Mouse (Mus musculus) midbrain, embryonic 16.5 days (tissue): ENCODE data around the gene Capzb. TPM values are rescaled to one million over a fixed set of nuclear protein-coding genes. Genes with fewer than 3 reads are reported as not detected.

ENCODE experiments used
- ATAC-seq: fragments of 200-750 bp; cut with Nextera tagmentation; 2 replicates; pipeline ENCODE4 v1.8.0; 2017; ENCODE audit warnings: moderate TSS enrichment
- H3K27ac ChIP-seq: fragments of 300-500 bp; sonication (generic); 2 replicates; pipeline ENCODE4 v1.5.1; 2014; ENCODE audit warnings: mild to moderate bottlenecking, low read length, mixed read lengths
- H3K27me3 ChIP-seq: fragments of 300-500 bp; sonication (generic); 2 replicates; pipeline ENCODE4 v1.6.1; 2014; ENCODE audit warnings: low read depth, low read length, mixed read lengths; ENCODE audit not compliant: control insufficient read depth, insufficient read depth
- H3K36me3 ChIP-seq: fragments of 300-500 bp; sonication (generic); 2 replicates; pipeline ENCODE4 v1.6.1; 2014; ENCODE audit warnings: mild to moderate bottlenecking, low read length, moderate library complexity, mixed read lengths; ENCODE audit not compliant: control insufficient read depth, insufficient read depth
- H3K4me1 ChIP-seq: fragments of 300-500 bp; sonication (generic); 2 replicates; pipeline ENCODE4 v1.6.1; 2014; ENCODE audit warnings: mild to moderate bottlenecking, low read length, mixed read lengths; ENCODE audit not compliant: control insufficient read depth, insufficient read depth
- H3K4me2 ChIP-seq: fragments of 300-500 bp; sonication (generic); 2 replicates; pipeline ENCODE4 v1.6.1; 2014; ENCODE audit warnings: mild to moderate bottlenecking, low read length, mixed read lengths
- H3K4me3 ChIP-seq: fragments of 300-500 bp; sonication (generic); 2 replicates; pipeline ENCODE4 v1.5.1; 2014; ENCODE audit warnings: low read depth, mild to moderate bottlenecking, low read length, moderate library complexity, mixed read lengths
- H3K9ac ChIP-seq: fragments of 300-500 bp; sonication (generic); 2 replicates; pipeline ENCODE4 v1.6.1; 2014; ENCODE audit warnings: low read depth, low read length, mixed read lengths
- H3K9me3 ChIP-seq: fragments of 300-500 bp; sonication (generic); replicated peaks from 2 replicates; pipeline ENCODE4 v1.6.1; 2014; ENCODE audit warnings: mild to moderate bottlenecking, low read length, mixed read lengths; ENCODE audit not compliant: control insufficient read depth, poor library complexity, severe bottlenecking
- WGBS: fragments of 180-500 bp; shearing (Covaris S2); extraction: QIAGEN DNeasy Blood & Tissue Kit; methylation state at CpG from one replicate; pipeline ENCODE4 v1.1.7; 2014; 5-methylcytosine and 5-hydroxymethylcytosine counted together
- polyA plus RNA-seq: library from polyadenylated mRNA; unstranded; fragments of >200 nt; fragmentation: Nextera tagmentation; extraction: Ambion mirVana; gene quantifications from 2 replicates; pipeline ENCODE4 v1.2.1, GENCODE M21; 2015

The Capzb gene
- polyA plus RNA-seq, 1 experiment from 2014 or later, result 331 TPM

GRCm38 (mm10) chr4:139310171-139310898 is 117.6 kb downstream of the Capzb start, which contains the start of the genes Pqlc2 and Akr7a5:
Gene Pqlc2 (minus strand): TSS chr4:139310708.
Gene Akr7a5 (plus strand): TSS chr4:139310744.
- Histone ChIP-seq H3K9ac (peak within 1 kb of the TSS; percentile 93), H3K27me3 (no peaks in the 10 kb centered on the region), H3K27ac (peak within 1 kb of the TSS; percentile 77), H3K9me3 (no peaks in the 10 kb centered on the region), H3K4me3 (peak within 1 kb of the TSS; percentile 93), H3K4me1 (peaks cover 18% of the 10 kb centered on the region), H3K4me2 (peak within 1 kb of the TSS; percentile 68), H3K36me3 (0 out of 2 replicates have a peak, but pooled peaks cover 2% of the 10 kb centered on the region)
- peak; percentile 92 for ATAC-seq
- under 1% methylated on average over 63 of the region's 63 CpGs for WGBS

GRCm38 (mm10) chr4:139310899-139311701 is 118.4 kb downstream of the Capzb start:
- H3K4me3 ChIP-seq, result peak overlapping the region; percentile 93
- H3K27me3 ChIP-seq, result no peaks in the 10 kb centered on the region
- ATAC-seq, result no peak; the same call in 1 of the 2 replicates
- H3K9ac ChIP-seq, result peak overlapping the region; percentile 91
- peak overlapping the region; percentile 77 for H3K27ac ChIP-seq
- no peaks in the 10 kb centered on the region for H3K9me3 ChIP-seq
- under 1% methylated on average over 53 of the region's 53 CpGs for WGBS
- H3K4me2 ChIP-seq, result peak overlapping the region; percentile 68
- peaks cover 18% of the 10 kb centered on the region for H3K4me1 ChIP-seq
- 0 out of 2 replicates have a peak, but pooled peaks cover 2% of the 10 kb centered on the region for H3K36me3 ChIP-seq

GRCm38 (mm10) chr4:139311707-139312106 is 119.0 kb downstream of the Capzb start:
- Histone ChIP-seq H3K27ac (no peak overlapping the region), H3K27me3 (no peaks in the 10 kb centered on the region), H3K4me1 (peaks cover 18% of the 10 kb centered on the region), H3K9me3 (no peaks in the 10 kb centered on the region), H3K36me3 (no peaks in the 10 kb centered on the region), H3K9ac (peak overlapping the region; percentile 91; the same call in 1 of the 2 replicates), H3K4me3 (peak overlapping the region; percentile 93), H3K4me2 (peak overlapping the region; percentile 68)
- WGBS, result 16% methylated on average over 14 of the region's 14 CpGs
- no peak for ATAC-seq

- Histone ChIP-seq H3K27ac (no peak overlapping the region), H3K4me3 (no peak overlapping the region), H3K9ac (no peak overlapping the region), H3K27me3 (no peaks in the 10 kb centered on the region), H3K4me2 (no peak overlapping the region), H3K36me3 (no peaks in the 10 kb centered on the region), H3K4me1 (peaks cover 18% of the 10 kb centered on the region), H3K9me3 (no peaks in the 10 kb centered on the region)
- 58% methylated on average over 4 of the region's 4 CpGs for WGBS
- ATAC-seq, result no peak
Observed at GRCm38 (mm10) chr4:139312632-139313031, 119.9 kb downstream of the Capzb start.

- Histone ChIP-seq H3K9me3 (no peaks in the 10 kb centered on the region), H3K9ac (no peak overlapping the region), H3K27ac (no peak overlapping the region), H3K4me3 (no peak overlapping the region), H3K4me1 (no peaks in the 10 kb centered on the region), H3K36me3 (0 out of 2 replicates have a peak, but pooled peaks cover 2% of the 10 kb centered on the region), H3K4me2 (no peak overlapping the region), H3K27me3 (no peaks in the 10 kb centered on the region)
- ATAC-seq, result no peak
- 94% methylated on average over 11 of the region's 11 CpGs for WGBS
Observed at GRCm38 (mm10) chr4:139318449-139318848, 125.8 kb downstream of the Capzb start.

GRCm38 (mm10) chr4:139319740-139320139 is 127.0 kb downstream of the Capzb start:
- Histone ChIP-seq H3K27me3 (no peaks in the 10 kb centered on the region), H3K9ac (no peak overlapping the region), H3K9me3 (no peaks in the 10 kb centered on the region), H3K4me2 (no peak overlapping the region), H3K36me3 (0 out of 2 replicates have a peak, but pooled peaks cover 2% of the 10 kb centered on the region), H3K4me1 (no peaks in the 10 kb centered on the region), H3K27ac (no peak overlapping the region), H3K4me3 (no peak overlapping the region)
- ATAC-seq, result no peak
- WGBS, result 91% methylated on average over 4 of the region's 4 CpGs

GRCm38 (mm10) chr4:139330605-139331004 is 137.9 kb downstream of the Capzb start:
- no peak for ATAC-seq
- no peaks in the 10 kb centered on the region for H3K4me1 ChIP-seq
- no peak overlapping the region for H3K27ac ChIP-seq
- H3K36me3 ChIP-seq, result no peaks in the 10 kb centered on the region
- no peaks in the 10 kb centered on the region for H3K9me3 ChIP-seq
- 13% methylated on average over 10 of the region's 10 CpGs for WGBS
- no peak overlapping the region for H3K9ac ChIP-seq
- H3K4me2 ChIP-seq, result no peak overlapping the region
- H3K4me3 ChIP-seq, result no peak overlapping the region
- H3K27me3 ChIP-seq, result peaks cover 4% of the 10 kb centered on the region; the same call in 1 of the 2 replicates

- WGBS, result 66% methylated on average over 7 of the region's 9 CpGs
Observed at GRCm38 (mm10) chr4:139334631-139335295, 142.1 kb downstream of the Capzb start.

More at GRCm38 (mm10) chr4:139334631-139335295, 142.1 kb downstream of the Capzb start:
- Histone ChIP-seq H3K4me2 (no peak overlapping the region), H3K27ac (no peak overlapping the region), H3K4me3 (no peak overlapping the region), H3K36me3 (no peaks in the 10 kb centered on the region), H3K27me3 (peaks cover 7% of the 10 kb centered on the region; the same call in 1 of the 2 replicates), H3K9ac (no peak overlapping the region), H3K4me1 (no peaks in the 10 kb centered on the region), H3K9me3 (no peaks in the 10 kb centered on the region)
- ATAC-seq, result no peak
